Mouse (Mus musculus) limb, embryonic 11.5 days (tissue): ENCODE data around the gene Tmem203. TPM values are rescaled to one million over a fixed set of nuclear protein-coding genes. Genes with fewer than 3 reads are reported as not detected.

Experiments used
- ATAC-seq: fragments of 200-750 bp; cut with Nextera tagmentation; 2 replicates; pipeline ENCODE4 v1.8.0; 2017; ENCODE audit warnings: low read depth; ENCODE audit not compliant: insufficient number of reproducible peaks, low FRiP score, low TSS enrichment
- DNase-seq: peaks from one replicate; pipeline ENCODE4 v3.0.0-alpha.2; 2015; ENCODE audit warnings: low spot score
- H3K27ac ChIP-seq: fragments of 300-500 bp; sonication (generic); replicated peaks from 2 replicates; pipeline ENCODE4 v1.5.1; 2014; ENCODE audit warnings: low read depth, mild to moderate bottlenecking, low read length
- H3K27me3 ChIP-seq: fragments of 300-500 bp; sonication (generic); 2 replicates; pipeline ENCODE4 v1.6.1; 2014; ENCODE audit warnings: mild to moderate bottlenecking, low read length, mixed read lengths; ENCODE audit not compliant: control insufficient read depth, insufficient read depth
- H3K36me3 ChIP-seq: fragments of 300-500 bp; sonication (generic); 2 replicates; pipeline ENCODE4 v1.6.1; 2014; ENCODE audit warnings: mild to moderate bottlenecking, low read length, moderate library complexity, mixed read lengths; ENCODE audit not compliant: control insufficient read depth, insufficient read depth
- H3K4me1 ChIP-seq: fragments of 300-500 bp; sonication (generic); 2 replicates; pipeline ENCODE4 v1.6.1; 2014; ENCODE audit warnings: low read length, mixed read lengths; ENCODE audit not compliant: control insufficient read depth, insufficient read depth
- H3K4me2 ChIP-seq: fragments of 300-500 bp; sonication (generic); 2 replicates; pipeline ENCODE4 v1.6.1; 2014; ENCODE audit warnings: low read depth, mild to moderate bottlenecking, moderate library complexity; ENCODE audit not compliant: severe bottlenecking
- H3K4me3 ChIP-seq: fragments of 300-500 bp; sonication (generic); 2 replicates; pipeline ENCODE4 v1.5.1; 2014; ENCODE audit warnings: low read depth, low read length
- H3K9ac ChIP-seq: fragments of 300-500 bp; sonication (generic); 2 replicates; pipeline ENCODE4 v1.6.1; 2014; ENCODE audit warnings: mild to moderate bottlenecking, low read length
- H3K9me3 ChIP-seq: fragments of 300-500 bp; sonication (generic); 2 replicates; pipeline ENCODE4 v1.6.1; 2016; ENCODE audit warnings: low read length; ENCODE audit not compliant: control insufficient read depth
- WGBS: fragments of 180-500 bp; shearing (Covaris S2); extraction: QIAGEN DNeasy Blood & Tissue Kit; methylation state at CpG from one replicate; pipeline ENCODE4 v1.1.7; 2014; 5-methylcytosine and 5-hydroxymethylcytosine counted together
- polyA plus RNA-seq: library from polyadenylated mRNA; unstranded; fragments of >200 nt; fragmentation: Nextera tagmentation; extraction: Ambion mirVana; gene quantifications from 2 replicates; pipeline ENCODE4 v1.2.1, GENCODE M21; 2014

The Tmem203 gene
- polyA plus RNA-seq, 1 experiment from 2014 or later: 14.6 TPM

DNA sequence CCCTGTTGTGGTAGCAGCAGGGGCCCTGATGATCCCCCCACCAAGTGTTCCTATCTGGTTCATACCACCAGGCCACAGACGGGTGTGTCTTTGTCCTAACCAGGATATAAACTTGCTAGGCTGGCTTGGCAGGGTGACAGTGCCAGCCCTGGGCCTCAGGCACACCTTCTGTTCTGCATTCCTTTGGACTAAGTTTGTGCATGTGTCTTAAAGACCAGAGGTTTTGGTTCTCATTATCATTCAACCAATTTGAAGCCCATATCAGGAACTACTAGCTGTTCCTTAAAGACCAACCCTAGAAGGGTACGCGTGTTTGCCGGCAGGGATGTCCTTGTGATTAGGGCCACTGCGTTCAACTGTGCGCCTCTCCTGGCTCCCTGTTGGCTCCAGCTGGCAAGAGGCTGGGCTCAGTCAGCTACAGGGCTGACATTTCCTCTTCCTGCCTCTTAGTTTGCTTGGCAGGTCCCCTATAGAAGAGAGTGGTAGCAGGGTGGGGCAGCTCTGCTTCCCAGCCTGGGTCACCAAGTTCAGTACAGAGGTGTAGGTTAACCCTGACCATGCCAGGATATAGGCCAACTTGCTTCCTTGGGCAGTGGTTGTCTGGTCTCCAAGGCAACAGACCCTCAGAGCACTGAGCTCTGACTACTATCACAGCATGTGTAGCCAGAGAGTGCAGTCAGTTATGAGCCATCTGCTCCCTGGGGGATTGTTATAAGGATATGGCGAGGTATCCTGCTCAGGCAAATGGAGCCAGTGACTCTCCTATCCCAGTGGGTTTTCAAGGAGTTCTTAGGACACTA lies 31.8 kb downstream of the Tmem203 start:
- Histone ChIP-seq H3K9me3 (no peaks in the 10 kb centered on the region), H3K27me3 (peaks cover 44% of the 10 kb centered on the region), H3K27ac (no peak overlapping the region), H3K36me3 (peaks cover 16% of the 10 kb centered on the region; the same call in 1 of the 2 replicates), H3K4me1 (peaks cover 1% of the 10 kb centered on the region; the same call in 1 of the 2 replicates), H3K4me3 (no peak overlapping the region), H3K4me2 (no peak overlapping the region), H3K9ac (no peak overlapping the region)
- DNase-seq: no peak
- ATAC-seq: no peak
- WGBS: 65% methylated on average over 7 of the region's 7 CpGs

DNA sequence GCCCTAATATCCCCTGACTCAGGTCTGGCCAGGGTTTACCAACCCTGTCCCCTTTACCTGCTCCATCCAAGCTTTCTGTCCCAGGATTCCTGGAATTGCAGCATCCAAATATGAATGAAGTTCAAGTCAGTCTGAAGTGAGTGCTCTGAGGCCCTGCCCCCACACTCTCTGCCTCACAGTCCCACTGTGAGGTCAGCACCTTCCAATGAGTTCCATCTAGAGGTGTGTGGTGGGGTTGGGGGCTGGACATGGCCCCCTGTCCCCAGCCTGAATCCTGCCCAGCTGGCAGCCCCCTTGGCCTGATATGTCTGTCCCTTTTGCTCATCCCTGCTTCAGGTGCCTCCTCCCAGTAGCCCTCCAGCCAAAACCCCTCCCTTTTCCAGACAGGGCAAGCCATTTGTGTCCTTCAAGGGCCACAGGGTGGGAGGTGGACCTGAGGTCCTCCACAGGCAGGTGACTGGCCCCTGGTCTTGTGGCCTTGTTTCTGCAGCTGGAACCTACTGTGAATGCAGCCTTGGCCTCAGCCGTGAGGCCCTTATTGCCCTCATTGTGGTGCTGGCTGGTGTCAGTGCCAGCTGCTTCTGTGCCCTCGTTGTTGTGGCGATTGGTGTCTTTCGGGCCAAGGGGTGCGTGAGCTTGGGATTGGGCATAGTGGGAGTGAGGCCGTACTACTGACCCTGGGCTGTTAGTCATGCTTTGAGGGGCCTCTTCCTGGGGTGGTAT lies 32.8 kb downstream of the Tmem203 start, which contains the start of gene Tmem210:
Gene Tmem210 (plus strand): TSS at position 219 of the 723 bp plus-strand sequence.
- Histone ChIP-seq H3K4me3 (no peak within 1 kb of the TSS), H3K4me1 (peaks cover 3% of the 10 kb centered on the region; the same call in 1 of the 2 replicates), H3K9ac (no peak within 1 kb of the TSS), H3K9me3 (no peaks in the 10 kb centered on the region), H3K36me3 (peaks cover 12% of the 10 kb centered on the region; the same call in 1 of the 2 replicates), H3K4me2 (no peak within 1 kb of the TSS), H3K27ac (no peak within 1 kb of the TSS), H3K27me3 (peaks cover 52% of the 10 kb centered on the region)
- WGBS: 79% methylated on average over 6 of the region's 6 CpGs
- ATAC-seq (no peak), DNase-seq (no peak)

DNA sequence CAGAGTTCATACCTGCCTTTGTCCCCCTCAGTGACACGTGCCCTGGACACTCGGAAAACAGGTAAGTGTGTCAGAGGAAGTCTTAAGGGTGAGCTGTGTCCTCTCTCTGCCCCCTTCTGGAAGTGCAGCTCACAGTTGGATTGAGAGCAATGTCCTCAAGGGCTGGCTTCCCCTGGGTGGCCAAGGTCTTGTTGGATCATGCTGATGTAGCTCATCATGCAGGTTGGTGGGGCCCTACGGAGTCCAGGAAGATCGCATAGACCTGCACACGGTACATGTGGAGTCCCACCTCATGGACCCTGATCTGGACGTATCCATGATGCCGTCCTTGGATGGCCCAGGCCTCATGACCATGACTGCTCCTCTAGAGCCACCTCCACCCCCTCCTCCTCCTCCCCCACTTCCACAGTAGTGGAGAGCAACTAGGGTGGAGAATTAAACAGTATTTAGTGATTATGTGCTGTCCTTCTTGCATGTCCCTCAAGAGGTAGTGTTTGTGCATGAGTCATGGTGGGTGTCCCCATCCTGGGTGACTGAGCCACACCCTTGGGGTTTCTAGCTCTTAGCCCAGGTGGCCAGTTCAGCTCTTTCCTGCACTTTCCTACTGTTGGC lies 33.6 kb downstream of the Tmem203 start:
- no peak overlapping the region for H3K27ac ChIP-seq
- no peak overlapping the region for H3K4me3 ChIP-seq
- no peak overlapping the region for H3K4me2 ChIP-seq
- peaks cover 3% of the 10 kb centered on the region; the same call in 1 of the 2 replicates for H3K4me1 ChIP-seq
- DNase-seq (no peak), ATAC-seq (no peak)
- H3K9ac ChIP-seq: no peak overlapping the region
- WGBS: 81% methylated on average over 7 of the region's 7 CpGs
- H3K9me3 ChIP-seq: no peaks in the 10 kb centered on the region
- H3K36me3 ChIP-seq: peaks cover 11% of the 10 kb centered on the region; the same call in 1 of the 2 replicates
- peaks cover 55% of the 10 kb centered on the region for H3K27me3 ChIP-seq

DNA sequence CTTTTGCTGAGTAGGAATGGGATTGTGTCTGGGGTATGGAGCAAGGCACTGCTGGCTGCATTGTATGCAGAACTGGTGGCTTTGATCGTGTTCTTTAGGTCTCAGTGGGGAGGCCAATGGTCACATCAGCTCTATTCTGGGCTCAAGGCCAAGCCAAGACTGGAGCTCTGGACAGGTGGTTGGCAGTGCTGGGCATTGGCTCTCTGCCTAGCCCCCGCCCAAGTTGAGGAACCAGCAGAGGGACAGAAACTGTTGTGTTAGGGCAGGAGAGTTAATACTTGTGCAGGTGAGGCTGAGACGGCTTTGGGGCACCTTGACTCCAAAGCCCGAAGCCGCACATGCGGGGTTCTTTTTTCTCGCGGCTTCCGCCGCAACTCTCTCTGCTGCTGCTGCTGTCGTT lies 34.4 kb downstream of the Tmem203 start, which contains the start of gene Lrrc26:
Gene Lrrc26 (plus strand): TSS at position 265 of the 400 bp plus-strand sequence.
- Histone ChIP-seq H3K4me2 (no peak within 1 kb of the TSS), H3K9ac (no peak within 1 kb of the TSS), H3K36me3 (peaks cover 6% of the 10 kb centered on the region; the same call in 1 of the 2 replicates), H3K27ac (no peak within 1 kb of the TSS), H3K4me3 (no peak within 1 kb of the TSS), H3K9me3 (no peaks in the 10 kb centered on the region), H3K4me1 (peaks cover 3% of the 10 kb centered on the region; the same call in 1 of the 2 replicates), H3K27me3 (peaks cover 55% of the 10 kb centered on the region)
- 14% methylated on average over 11 of the region's 11 CpGs for WGBS
- ATAC-seq (no peak), DNase-seq (no peak)

DNA sequence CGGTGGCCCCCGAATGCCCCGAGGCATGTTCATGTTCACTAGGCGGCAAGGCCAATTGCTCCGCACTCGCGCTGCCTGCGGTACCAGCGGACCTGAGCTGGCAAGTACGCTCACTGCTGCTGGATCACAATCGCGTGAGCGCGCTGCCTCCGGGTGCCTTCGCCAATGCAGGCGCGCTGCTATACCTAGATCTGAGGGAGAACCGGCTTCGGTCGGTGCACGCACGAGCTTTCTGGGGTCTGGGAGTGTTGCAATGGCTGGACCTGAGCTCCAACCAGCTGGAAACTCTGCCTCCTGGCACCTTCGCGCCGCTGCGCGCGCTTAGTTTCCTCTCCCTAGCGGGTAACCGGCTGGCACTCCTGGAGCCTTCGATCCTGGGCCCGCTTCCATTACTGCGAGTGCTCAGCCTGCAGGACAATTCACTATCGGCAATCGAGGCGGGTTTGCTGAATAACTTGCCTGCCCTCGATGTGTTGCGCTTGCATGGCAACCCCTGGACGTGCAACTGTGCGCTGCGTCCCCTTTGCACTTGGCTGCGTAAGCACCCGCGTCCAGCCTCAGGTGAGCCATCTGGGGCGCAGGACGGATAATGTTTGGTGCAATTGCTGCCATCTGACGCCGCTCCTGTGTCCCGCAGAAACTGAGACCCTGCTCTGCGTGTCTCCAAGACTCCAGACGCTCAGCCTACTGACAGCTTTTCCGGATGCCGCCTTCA lies 35.0 kb downstream of the Tmem203 start:
- 2% methylated on average over 54 of the region's 54 CpGs for WGBS
- ATAC-seq: no peak
- peaks cover 55% of the 10 kb centered on the region for H3K27me3 ChIP-seq
- peaks cover 3% of the 10 kb centered on the region; the same call in 1 of the 2 replicates for H3K36me3 ChIP-seq
- H3K4me3 ChIP-seq: no peak overlapping the region
- peak; percentile 38 for DNase-seq
- H3K4me1 ChIP-seq: peaks cover 3% of the 10 kb centered on the region; the same call in 1 of the 2 replicates
- H3K4me2 ChIP-seq: no peak overlapping the region
- H3K9ac ChIP-seq: no peak overlapping the region
- no peak overlapping the region for H3K27ac ChIP-seq
- no peaks in the 10 kb centered on the region for H3K9me3 ChIP-seq

DNA sequence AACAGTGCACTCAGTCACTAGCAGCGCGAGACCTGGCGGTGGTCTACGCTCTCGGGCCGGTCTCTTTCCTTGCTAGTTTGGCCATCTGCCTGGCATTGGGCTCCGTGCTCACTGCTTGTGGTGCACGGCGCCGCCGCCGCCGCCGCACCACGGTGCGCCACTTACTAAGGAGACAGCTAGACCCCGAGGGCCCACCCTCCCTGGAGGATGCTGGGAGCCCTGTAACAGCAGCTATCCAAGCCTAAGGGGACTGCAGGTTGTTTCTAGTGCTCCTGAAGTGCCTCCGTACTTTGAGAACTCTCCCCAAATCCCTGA lies 35.5 kb downstream of the Tmem203 start:
- Histone ChIP-seq H3K4me3 (no peak overlapping the region), H3K27ac (no peak overlapping the region), H3K4me2 (no peak overlapping the region), H3K9ac (no peak overlapping the region), H3K9me3 (no peaks in the 10 kb centered on the region), H3K4me1 (peaks cover 3% of the 10 kb centered on the region; the same call in 1 of the 2 replicates), H3K36me3 (peaks cover 3% of the 10 kb centered on the region; the same call in 1 of the 2 replicates), H3K27me3 (peaks cover 55% of the 10 kb centered on the region)
- DNase-seq (no peak), ATAC-seq (no peak)
- 2% methylated on average over 18 of the region's 18 CpGs for WGBS

DNA sequence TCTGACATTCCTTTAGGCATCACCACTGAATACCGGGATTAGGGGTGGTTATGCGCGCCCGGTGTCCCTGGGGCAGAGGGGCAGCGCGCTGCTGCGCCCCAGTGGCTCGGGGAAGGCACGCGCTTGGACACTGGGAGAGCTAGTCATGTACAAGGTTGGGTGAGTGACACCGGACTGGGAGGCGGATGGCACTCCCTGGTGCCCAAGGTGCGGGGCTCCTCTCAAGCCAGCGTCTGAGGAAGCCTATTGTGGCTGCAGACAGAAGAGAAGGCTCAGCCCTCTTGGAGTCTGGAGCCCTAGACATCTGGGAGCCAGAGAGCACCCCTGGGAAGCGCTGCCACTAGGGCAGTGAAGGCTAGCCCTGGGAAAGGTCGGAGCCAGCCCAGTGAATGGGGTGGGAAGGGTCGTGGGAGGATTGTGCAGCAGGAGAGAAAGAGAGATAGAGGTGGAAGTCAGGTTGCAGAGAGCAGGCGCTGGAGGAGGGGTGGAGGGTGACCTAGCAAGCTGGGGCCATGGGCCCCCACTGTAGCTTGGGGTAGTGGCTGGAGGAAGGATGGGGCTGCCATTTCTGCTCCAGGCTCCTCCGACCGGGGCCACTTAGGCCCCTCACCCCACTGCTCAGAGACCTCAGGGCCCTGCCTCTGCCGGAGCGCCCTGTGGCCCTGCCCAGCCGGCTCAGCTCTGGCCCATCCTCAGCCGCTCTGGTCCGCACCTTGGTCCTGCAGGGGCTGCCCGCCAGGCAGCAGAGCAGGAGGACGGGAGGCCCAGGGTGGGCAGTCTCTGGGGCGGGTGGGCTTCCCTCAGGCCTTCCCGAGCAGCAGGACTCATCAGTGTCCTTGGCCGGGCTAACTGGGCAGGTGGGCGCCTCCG lies 36.2 kb downstream of the Tmem203 start:
- no peak for DNase-seq
- Histone ChIP-seq H3K9ac (no peak overlapping the region; the same call in 1 of the 2 replicates), H3K27ac (no peak overlapping the region), H3K27me3 (peaks cover 55% of the 10 kb centered on the region), H3K4me3 (peak overlapping the region; percentile 17), H3K9me3 (no peaks in the 10 kb centered on the region), H3K4me2 (no peak overlapping the region; the same call in 1 of the 2 replicates), H3K36me3 (no peaks in the 10 kb centered on the region), H3K4me1 (peaks cover 3% of the 10 kb centered on the region; the same call in 1 of the 2 replicates)
- 0 out of 2 replicates have a peak, but pooled peaks have one; percentile 40 for ATAC-seq
- WGBS: 11% methylated on average over 32 of the region's 32 CpGs
